Mouse (Mus musculus): Measurements from ENCODE around the gene Tnpo3.
A peak's percentile ranks its signal among the peaks of the same experiment; 100 is the strongest.

Tnpo3 gene

DNA sequence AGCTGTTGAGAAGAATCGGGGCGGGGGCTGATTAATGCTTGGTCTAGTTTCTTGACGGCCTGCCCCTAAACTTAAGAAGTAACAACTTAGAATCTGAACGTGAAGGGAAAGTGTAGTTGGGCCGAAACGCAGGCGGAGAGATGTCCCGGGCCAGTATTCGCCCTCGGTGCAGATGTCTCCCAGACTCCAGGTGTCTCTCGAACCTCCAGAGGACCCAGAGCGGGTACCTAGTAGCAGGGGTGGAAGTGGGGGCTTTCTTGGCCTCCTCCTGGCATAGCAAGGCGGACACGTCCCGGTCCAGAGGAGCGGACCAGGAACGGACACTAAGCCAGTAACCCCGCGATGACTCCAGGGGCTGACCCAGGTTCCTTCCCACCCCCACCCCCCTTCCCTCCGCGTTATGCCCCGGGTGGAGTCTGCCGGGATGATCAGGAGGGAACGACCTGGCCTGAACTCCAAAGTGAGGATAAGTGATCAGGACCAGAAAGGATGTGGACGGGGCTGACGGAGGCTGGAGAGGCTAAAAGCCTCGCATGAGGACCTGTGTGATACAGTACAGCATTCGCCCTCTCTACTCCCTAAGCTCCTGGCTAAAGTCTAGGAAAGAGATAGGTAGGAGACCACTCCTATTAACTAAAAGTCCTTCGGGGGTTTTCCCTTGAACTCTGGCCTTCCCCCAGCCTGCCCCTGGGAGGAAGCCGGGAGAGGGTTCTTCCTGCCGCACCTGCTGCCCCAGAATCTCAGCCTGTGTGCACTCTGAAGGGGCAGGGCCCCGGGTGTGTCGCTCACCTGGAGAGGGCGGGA, 82.1 kb downstream of the Tnpo3 start:
- no peak for DNase-seq

DNA sequence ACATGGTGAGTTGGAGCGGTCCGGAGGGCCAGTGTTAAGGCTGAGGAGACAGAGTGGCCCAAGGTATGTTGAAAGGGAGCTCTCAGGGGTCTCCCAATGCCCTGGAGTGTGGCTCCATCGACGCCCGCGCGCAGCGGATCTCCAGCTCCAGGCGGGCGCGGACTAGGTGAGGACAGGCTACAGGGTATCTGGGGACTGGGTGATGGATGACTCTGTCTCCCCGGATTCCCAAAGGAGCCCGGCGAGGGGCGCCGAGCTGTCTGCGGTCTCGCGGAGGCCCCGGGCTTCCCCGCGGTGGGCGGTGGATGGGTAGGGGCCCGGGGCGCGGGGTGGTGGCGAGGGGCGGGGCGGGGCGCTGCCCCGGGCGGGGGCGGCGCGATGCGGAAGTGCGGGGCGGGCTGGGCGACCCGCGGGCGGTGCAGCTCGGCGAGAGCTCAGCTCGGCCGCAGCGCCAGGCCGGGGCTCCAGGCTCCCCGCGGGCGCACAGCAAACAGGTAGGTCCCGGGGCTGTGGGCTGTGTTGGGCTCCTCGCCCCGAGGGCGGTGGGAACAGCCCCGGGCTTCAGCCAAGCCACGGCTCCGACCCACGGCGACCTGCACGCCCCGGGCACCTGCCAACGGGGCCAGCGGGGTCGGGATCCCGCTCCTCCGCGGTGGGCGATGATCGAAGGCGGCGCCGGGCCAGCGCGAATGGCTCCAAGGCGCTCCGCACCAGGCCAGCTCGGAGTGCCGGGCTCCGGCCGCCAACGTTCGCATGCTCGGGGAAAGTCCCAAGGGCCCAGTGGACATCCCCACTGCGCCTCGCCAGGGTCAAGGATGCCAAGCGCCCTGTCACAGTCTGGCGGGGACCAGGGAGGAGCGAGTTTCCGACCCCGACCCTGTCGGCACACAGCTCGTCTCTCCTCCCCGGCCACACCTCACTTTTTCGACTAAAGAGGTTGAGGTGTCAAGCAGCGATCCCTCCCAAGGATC, 83.1 kb downstream of the Tnpo3 start, which contains the start of gene Irf5:
Gene Irf5 (plus strand): TSS at position 345 of the 971 bp plus-strand sequence.
- peak; percentile 17 to 34 for DNase-seq

- DNase-seq = no peak
These were observed 84.4 kb downstream of the Tnpo3 start for GRCm38 (mm10) chr6:29525256-29525655.

- no peak for DNase-seq
These were observed 85.6 kb downstream of the Tnpo3 start for GRCm38 (mm10) chr6:29524034-29524489.

DNA sequence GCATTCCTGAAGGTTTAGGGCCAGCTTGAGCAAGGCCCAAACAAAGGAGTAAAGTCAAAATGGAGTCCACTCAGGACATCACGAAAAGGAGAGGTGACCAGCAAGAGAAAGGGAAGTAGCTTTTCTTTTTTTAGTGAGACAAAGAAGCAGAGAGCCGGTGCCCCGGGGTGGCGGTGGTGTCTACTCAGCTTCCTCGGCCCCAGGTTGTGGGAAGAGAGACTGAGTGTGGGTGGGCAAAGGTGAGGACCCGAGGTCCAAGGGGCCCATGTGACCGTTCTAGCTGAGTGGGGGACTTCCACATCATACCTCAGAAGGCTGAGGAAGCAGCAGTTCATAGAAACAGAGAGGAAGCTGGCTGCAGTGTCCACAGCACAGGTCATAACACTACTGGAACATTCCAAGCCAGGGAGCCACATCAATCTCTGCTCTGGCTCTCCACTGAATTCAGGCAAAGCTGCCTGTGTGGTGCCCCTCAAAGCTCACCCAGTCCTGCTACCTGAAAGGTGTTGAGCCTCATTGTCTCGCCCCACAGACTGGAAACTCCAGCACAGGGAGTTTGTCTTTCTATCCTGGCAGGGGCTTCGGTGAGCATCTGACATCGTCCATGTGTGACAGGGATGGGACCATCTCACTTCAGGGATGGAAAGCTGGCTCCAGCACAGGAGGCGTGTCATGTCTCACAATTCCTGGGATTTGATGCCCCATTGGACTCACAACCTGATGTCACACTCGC, 86.2 kb downstream of the Tnpo3 start:
- DNase-seq = no peak

DNA sequence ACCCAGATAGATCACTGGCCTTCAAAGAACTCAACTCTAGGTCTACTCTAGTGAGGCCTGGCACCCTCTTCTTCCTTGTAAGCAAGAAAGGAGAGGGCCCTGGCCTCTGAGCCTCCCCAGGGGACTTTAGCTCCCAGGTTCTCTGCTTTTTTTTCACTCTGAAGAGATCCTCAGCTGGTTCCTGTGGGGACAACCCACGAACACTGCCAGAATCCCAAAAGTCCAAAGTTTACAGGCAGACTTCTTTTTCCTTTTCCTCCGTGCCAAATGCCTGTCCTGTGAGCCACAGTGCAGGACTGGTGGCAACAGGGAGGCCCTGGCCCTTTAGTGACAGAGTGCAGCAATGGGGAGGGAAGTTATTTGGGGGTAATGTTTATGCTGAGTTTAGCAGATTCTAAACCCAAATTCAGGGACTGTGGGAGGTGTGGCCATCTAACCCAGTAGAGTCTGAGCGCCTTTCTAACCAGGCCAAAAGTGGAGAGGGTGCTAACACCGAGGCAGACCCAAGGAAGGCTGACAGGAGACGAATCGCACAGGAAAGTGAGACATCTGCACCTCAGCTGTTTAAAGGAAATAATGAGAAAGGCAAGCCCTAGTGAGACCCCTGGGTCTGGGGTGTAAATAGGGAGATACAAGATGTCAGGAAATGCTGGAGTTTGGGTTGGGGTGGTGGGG, 86.9 kb downstream of the Tnpo3 start:
- no peak for DNase-seq

DNA sequence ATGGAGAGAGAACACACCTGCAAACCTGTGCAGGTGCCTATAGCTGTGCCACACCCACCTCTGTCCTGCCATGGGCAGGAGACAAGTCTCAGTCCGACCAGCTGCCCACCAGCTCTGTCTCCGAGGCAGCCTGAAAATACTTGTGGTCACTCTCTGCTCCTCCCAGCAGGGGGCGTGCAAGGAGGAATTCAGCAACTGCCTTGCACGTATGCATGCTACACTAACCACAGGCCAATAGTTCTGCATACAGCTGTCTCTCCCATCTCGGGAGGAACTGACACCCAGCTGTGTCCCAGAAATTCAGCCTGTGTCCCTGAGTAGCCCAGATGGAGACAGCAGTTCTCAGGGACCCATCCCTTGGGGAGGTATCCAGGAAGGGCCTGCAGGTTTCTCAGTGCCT, 92.5 kb downstream of the Tnpo3 start:
- peak in 1 of 2 experiments; percentile 56 for DNase-seq

DNA sequence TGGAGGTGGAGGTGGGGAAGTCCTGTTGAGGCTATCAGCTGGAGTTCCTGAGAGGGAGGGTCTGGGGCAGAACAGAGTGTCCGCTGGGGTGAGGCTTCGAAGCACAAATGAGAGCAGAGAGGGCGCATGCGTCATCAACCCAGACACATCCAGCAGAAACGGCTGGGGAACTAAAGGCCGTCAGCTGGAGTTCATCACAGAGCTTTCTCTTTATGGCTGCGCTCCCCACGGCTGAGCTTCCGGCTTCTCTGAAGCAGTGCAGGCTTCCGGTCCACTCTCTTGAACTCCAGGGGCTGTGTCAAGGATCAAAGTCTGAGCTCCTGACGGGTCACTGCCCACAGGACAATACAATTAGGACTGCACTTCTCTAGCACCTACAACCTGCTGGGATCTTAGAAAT, 96.4 kb downstream of the Tnpo3 start:
- no peak for DNase-seq

GRCm38 (mm10) chr6:29509086-29509485, 100.6 kb downstream of the Tnpo3 start:
- no peak for DNase-seq

DNA sequence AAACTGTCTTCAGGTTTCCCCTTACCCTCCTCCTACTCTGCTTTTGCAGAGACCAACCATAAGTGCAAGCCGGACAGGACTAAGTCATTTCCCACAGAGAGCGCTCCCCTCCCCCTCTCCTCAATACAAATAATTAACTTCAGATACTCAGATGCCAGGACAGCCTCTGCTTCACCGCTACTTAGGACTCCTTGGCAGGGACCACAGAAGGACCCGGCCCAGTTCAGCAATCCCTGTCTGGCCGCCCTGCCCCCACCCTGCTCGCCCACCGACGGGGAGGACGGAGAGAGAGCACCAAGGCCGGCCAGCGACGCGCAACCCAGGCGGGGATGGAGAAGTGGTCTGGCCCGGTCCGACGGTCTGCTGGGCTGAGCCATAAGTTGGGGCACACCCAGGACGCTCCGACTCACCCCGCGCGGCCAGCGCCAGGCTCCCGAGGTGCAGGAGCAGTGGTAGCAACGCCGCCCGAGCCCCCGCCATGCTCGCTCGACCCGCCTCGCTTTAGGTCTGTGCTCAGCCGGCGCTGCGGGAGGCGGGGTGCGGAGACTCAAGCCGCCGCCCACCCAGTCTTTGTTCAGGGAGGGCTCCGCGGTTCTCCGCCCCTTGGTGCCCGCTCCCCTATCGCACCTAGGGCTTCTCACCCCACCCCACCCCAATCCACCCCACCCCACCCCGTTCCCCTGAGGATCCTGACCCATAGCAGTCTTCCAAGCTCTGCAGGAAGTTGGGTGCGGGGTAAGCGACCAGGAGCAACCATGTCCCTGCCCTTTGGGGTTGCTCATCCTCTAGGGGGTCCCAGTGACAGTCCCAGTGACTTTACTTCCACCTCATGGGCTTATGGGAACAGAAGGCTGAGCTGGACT, 102.0 kb downstream of the Tnpo3 start, which contains the start of gene Kcp:
Gene Kcp (minus strand): TSS at position 506 of the 863 bp plus-strand sequence.
- DNase-seq = no peak

DNA sequence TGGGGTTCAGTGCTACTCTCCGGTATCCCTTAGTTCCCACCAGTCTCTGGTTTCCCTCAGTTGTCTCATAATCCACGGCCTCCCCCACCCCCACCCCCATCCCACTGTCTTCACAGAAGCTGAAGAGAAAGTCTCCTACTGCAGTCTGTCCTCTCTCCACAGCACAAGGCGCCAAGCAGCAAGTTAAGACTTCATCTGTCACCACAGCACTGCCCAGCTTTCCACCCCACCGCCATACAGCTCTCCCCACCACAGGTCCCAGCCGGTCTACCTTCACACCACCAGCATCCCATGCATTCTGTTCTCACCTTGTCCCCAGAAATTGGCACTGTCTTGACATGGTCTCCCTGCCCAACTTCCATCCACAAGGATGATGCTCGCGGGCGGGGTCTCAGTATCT, 102.9 kb downstream of the Tnpo3 start:
- no peak for DNase-seq

- DNase-seq = no peak
These were observed 104.2 kb downstream of the Tnpo3 start for GRCm38 (mm10) chr6:29505493-29505892.

DNA sequence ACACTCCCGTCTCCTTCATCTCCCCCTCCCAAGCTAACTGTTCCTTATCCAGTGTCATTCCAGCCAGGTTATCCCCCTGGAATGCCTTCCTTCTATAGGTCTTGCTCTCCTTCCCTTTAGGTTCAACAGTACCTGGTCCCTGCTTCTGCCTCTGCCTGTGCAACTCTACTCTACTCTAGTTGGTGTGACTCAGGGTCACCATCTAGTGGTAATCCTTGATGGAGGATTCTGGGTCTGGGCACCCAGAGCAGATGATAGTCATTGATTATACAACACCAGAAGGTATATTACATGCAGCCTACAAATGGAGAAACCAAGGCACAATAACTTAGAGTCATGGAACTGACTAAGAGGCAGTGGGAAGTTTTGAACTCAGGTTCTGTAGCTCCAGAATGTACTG, 108.1 kb downstream of the Tnpo3 start:
- DNase-seq = no peak

GRCm38 (mm10) chr6:29500810-29501209, 108.9 kb downstream of the Tnpo3 start:
- no peak for DNase-seq

GRCm38 (mm10) chr6:29500177-29500576, 109.5 kb downstream of the Tnpo3 start:
- DNase-seq = no peak

DNA sequence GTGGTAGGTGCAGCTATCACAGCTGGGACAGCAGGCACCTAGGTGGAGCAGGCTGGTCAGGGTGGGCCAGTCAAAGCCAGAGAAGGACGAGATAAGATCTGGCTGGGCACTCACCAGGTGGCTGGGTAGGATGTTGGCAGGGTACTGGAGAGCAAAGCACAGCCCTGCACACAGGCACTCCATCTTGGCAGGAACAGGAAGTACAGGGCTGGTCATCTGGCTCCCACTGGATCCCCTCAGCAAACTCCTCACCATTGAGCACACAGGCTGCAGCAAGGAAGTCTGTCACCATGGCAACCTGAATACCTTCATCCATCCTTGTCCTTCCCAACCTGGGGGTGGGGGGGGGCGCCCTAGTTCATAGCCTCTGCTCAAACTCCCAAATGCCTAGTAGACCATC, 111.9 kb downstream of the Tnpo3 start:
- DNase-seq = no peak

GRCm38 (mm10) chr6:29496270-29496669, 113.4 kb downstream of the Tnpo3 start:
- no peak for DNase-seq

DNA sequence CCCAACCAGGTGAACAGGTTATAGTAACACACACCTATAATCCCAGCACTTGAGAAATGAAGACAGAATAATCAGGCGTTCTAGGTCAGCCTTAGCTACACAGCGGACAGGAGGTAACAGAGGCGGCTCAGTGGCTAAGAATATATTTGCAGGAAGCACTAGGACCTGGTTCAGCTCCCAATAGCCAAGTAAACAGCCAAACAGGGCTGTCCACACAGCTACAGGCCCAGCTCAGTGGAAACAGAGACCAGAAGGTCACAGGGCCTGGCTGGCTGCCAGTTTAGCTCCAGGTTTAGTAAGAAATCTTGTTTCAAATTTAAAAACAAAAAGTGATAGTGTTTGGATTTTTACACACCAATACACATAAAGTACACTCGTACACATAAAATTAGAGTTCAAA, 115.6 kb downstream of the Tnpo3 start:
- DNase-seq = no peak

Data from cerebellum, postnatal 25 days (tissue).